Mouse (Mus musculus) G1E (cell line): ENCODE measurements around the gene Cactin.

Source experiments
- CTCF ChIP-seq: IDR thresholded peaks from 2 replicates; pipeline ENCODE4 v1.5.1; 2012; ENCODE audit warnings: low read depth, low read length, inconsistent platforms, mixed read lengths
- GATA1 ChIP-seq: IDR thresholded peaks from 2 replicates; pipeline ENCODE4 v1.6.1; 2012; ENCODE audit warnings: borderline replicate concordance, low read length, inconsistent platforms, mixed read lengths
- GATA2 ChIP-seq: IDR thresholded peaks from 2 replicates; pipeline ENCODE4 v1.6.1; 2012; ENCODE audit warnings: low read depth, low read length, inconsistent platforms, borderline replicate concordance

GRCm38 (mm10) chr10:81302288-81302687, 18.6 kb upstream of the Cactin start:
- TF ChIP-seq CTCF (no peak), GATA1 (no peak), GATA2 (no peak)
